Mouse (Mus musculus): Measurements from ENCODE around the gene Fcer1g. TPM values are rescaled to one million over a fixed set of nuclear protein-coding genes. Genes with fewer than 3 reads are reported as not detected.

Gene Fcer1g
- total and polyA plus RNA-seq, 3 experiments, result 0.08 to 0.71 TPM; not detected in 1

- Histone ChIP-seq H3K27me3 (ENCODE audit: insufficient read depth, low read length) (peaks cover 37% of the 10 kb centered on the region), H3K4me3 (ENCODE audit: low read depth, low read length) (no peak overlapping the region), H3K9me3 (replicated peaks) (no peaks in the 10 kb centered on the region), H3K36me3 (replicated peaks) (no peaks in the 10 kb centered on the region), H3K4me1 (ENCODE audit: insufficient read depth, low read depth, low read length) (peaks cover 4% of the 10 kb centered on the region; the same call in 1 of the 2 replicates)
- DNase-seq (ENCODE audit: low spot score) (no peak), ATAC-seq (ENCODE audit: extremely low read depth, insufficient number of reproducible peaks, low FRiP score, poor library complexity, severe bottlenecking) (no peak)
- TF ChIP-seq GATA2 (IDR thresholded peaks at IDR 0.05; ENCODE audit: borderline replicate concordance, low read depth, low read length) (no peak), GATA1 (IDR thresholded peaks at IDR 0.05; ENCODE audit: borderline replicate concordance, low read length) (no peak), CTCF (IDR thresholded peaks at IDR 0.05; ENCODE audit: low read depth, low read length) (no peak), TAL1 (conservative IDR thresholded peaks at IDR 0.05; ENCODE audit: low read depth, low read length) (no peak), POLR2AphosphoS5 (IDR thresholded peaks at IDR 0.05; ENCODE audit: insufficient replicate concordance, low read depth, low read length) (no peak)
These were observed 40.0 kb downstream of the Fcer1g start for GRCm38 (mm10) chr1:171193911-171194830.

DNA sequence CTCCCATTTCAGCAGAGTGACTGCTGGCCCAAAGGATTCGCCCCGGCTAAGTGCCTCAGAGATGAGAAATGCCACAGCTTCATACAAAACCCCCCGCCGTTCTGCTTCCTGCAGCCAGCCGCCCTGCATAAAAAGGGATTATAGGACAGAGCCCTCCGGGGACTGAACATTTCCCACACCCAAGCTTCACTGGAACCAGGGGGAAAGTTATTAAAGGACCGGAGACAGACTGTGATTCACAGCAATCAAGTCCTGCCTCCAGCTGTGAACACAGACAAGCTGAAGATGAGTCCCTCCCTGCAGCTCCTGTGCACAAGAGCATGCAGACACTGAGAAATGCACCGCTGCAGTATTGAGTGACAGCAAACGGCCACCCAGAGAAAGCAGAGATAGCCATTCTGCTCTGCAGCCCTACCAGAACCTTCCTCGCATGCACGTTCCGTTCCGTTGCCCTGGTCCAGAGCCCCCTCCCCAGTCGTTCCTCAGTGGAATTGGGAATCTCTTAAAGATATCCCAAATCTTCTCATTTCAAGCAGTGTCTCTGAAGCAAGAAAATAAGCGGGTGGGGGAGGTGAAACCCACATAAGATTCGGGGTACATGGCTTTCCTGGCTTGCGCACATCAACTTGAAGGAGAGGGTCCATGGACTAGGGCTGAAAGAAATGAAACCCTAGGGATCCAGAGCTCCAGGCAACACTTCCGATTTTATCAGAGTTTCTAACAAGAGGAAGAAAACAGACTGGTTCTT lies 40.9 kb downstream of the Fcer1g start:
- Histone ChIP-seq H3K9me3 (replicated peaks) (no peaks in the 10 kb centered on the region), H3K36me3 (replicated peaks) (no peaks in the 10 kb centered on the region), H3K4me3 (ENCODE audit: low read depth, low read length) (no peak overlapping the region), H3K27me3 (ENCODE audit: insufficient read depth, low read length) (peaks cover 37% of the 10 kb centered on the region), H3K4me1 (ENCODE audit: insufficient read depth, low read depth, low read length) (peaks cover 4% of the 10 kb centered on the region; the same call in 1 of the 2 replicates)
- DNase-seq (ENCODE audit: low spot score), result no peak
- ATAC-seq (ENCODE audit: extremely low read depth, insufficient number of reproducible peaks, low FRiP score, poor library complexity, severe bottlenecking), result no peak
- TF ChIP-seq GATA1 (IDR thresholded peaks at IDR 0.05; ENCODE audit: borderline replicate concordance, low read length) (no peak), GATA2 (IDR thresholded peaks at IDR 0.05; ENCODE audit: borderline replicate concordance, low read depth, low read length) (no peak)

GRCm38 (mm10) chr1:171192283-171192682 lies 41.9 kb downstream of the Fcer1g start:
- H3K4me1 ChIP-seq (ENCODE audit: insufficient read depth, low read depth, low read length), result peaks cover 4% of the 10 kb centered on the region; the same call in 1 of the 2 replicates
- H3K4me3 ChIP-seq (ENCODE audit: low read depth, low read length), result no peak overlapping the region
- H3K27me3 ChIP-seq (ENCODE audit: insufficient read depth, low read length), result peaks cover 37% of the 10 kb centered on the region
- H3K36me3 ChIP-seq (replicated peaks), result no peaks in the 10 kb centered on the region
- no peaks in the 10 kb centered on the region for H3K9me3 ChIP-seq (replicated peaks)
- DNase-seq (ENCODE audit: low spot score) (no peak), ATAC-seq (ENCODE audit: extremely low read depth, insufficient number of reproducible peaks, low FRiP score, poor library complexity, severe bottlenecking) (no peak)
- TF ChIP-seq CTCF (IDR thresholded peaks at IDR 0.05; ENCODE audit: low read depth, low read length), result no peak
- TF ChIP-seq GATA2 (IDR thresholded peaks at IDR 0.05; ENCODE audit: borderline replicate concordance, low read depth, low read length), result no peak
- TF ChIP-seq TAL1 (conservative IDR thresholded peaks at IDR 0.05; ENCODE audit: low read depth, low read length), result no peak
- no peak for TF ChIP-seq GATA1 (IDR thresholded peaks at IDR 0.05; ENCODE audit: borderline replicate concordance, low read length)
- TF ChIP-seq POLR2AphosphoS5 (IDR thresholded peaks at IDR 0.05; ENCODE audit: insufficient replicate concordance, low read depth, low read length), result no peak

DNA sequence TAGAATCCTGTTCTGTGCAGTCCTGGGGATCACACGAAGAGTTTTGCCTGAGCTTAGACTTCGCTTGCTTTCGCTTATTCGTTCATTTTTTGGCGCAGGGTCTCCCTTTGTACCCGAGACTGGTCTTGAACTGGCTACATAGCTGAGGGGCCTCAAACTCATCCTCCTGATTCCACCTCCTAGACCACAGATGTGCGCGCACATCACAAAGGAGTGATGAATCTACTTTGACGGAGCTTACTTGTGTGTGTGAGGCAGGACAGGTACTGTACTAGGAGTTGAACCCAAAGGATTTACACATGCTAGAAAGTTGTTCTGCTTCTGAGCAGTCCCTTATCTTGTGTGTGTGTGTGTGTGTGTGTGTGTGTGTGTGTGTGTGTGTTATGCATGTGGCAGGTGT lies 43.3 kb downstream of the Fcer1g start:
- no peak for ATAC-seq (ENCODE audit: extremely low read depth, insufficient number of reproducible peaks, low FRiP score, poor library complexity, severe bottlenecking)
- Histone ChIP-seq H3K27me3 (ENCODE audit: insufficient read depth, low read length) (peaks cover 33% of the 10 kb centered on the region), H3K9me3 (replicated peaks) (no peaks in the 10 kb centered on the region), H3K36me3 (replicated peaks) (no peaks in the 10 kb centered on the region), H3K4me3 (ENCODE audit: low read depth, low read length) (no peak overlapping the region), H3K4me1 (ENCODE audit: insufficient read depth, low read depth, low read length) (peaks cover under 1% of the 10 kb centered on the region; the same call in 1 of the 2 replicates)
- no peak for DNase-seq (ENCODE audit: low spot score)
- TF ChIP-seq GATA2 (IDR thresholded peaks at IDR 0.05; ENCODE audit: borderline replicate concordance, low read depth, low read length) (no peak), TAL1 (conservative IDR thresholded peaks at IDR 0.05; ENCODE audit: low read depth, low read length) (no peak), GATA1 (IDR thresholded peaks at IDR 0.05; ENCODE audit: borderline replicate concordance, low read length) (no peak), CTCF (IDR thresholded peaks at IDR 0.05; ENCODE audit: low read depth, low read length) (no peak), POLR2AphosphoS5 (IDR thresholded peaks at IDR 0.05; ENCODE audit: insufficient replicate concordance, low read depth, low read length) (no peak)

DNA sequence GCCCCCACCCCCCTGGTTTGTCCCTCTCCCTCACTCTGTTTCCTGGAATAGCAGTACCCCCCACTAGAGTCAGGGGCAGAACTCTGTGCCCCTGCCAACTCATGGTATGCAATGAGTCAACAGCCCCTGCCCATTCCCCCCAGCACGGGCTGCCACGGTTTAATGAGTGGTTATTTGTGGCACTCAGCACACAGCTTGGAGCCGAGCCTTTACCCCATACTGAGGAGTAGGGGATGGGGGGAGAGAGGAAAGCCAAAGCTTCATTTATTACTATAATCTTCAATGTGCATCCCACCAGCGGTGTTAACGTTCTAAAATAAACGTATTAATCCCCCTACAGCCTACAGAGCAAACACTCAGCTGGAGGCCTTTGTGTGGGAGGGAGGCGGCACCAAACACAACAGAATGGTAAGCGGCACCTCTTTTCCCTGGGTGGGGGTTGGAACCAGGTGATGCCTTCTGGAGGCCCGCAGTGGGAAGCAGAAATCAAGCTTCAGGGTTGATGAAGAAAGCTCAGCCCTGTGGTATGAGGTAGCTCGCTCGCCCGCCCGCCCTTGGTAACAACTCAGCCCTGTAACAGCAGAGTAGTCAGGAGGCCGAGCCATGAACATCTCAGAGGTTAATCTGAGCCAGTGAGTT lies 44.6 kb downstream of the Fcer1g start:
- Histone ChIP-seq H3K4me3 (ENCODE audit: low read depth, low read length) (no peak overlapping the region), H3K4me1 (ENCODE audit: insufficient read depth, low read depth, low read length) (no peaks in the 10 kb centered on the region), H3K36me3 (replicated peaks) (no peaks in the 10 kb centered on the region), H3K9me3 (replicated peaks) (no peaks in the 10 kb centered on the region), H3K27me3 (ENCODE audit: insufficient read depth, low read length) (peaks cover 31% of the 10 kb centered on the region)
- no peak for ATAC-seq (ENCODE audit: extremely low read depth, insufficient number of reproducible peaks, low FRiP score, poor library complexity, severe bottlenecking)
- DNase-seq (ENCODE audit: low spot score), result no peak
- no peak for TF ChIP-seq GATA1 (IDR thresholded peaks at IDR 0.05; ENCODE audit: borderline replicate concordance, low read length)
- TF ChIP-seq CTCF (IDR thresholded peaks at IDR 0.05; ENCODE audit: low read depth, low read length), result no peak
- TF ChIP-seq GATA2 (IDR thresholded peaks at IDR 0.05; ENCODE audit: borderline replicate concordance, low read depth, low read length), result no peak
- no peak for TF ChIP-seq TAL1 (conservative IDR thresholded peaks at IDR 0.05; ENCODE audit: low read depth, low read length)
- TF ChIP-seq POLR2AphosphoS5 (IDR thresholded peaks at IDR 0.05; ENCODE audit: insufficient replicate concordance, low read depth, low read length), result no peak

DNA sequence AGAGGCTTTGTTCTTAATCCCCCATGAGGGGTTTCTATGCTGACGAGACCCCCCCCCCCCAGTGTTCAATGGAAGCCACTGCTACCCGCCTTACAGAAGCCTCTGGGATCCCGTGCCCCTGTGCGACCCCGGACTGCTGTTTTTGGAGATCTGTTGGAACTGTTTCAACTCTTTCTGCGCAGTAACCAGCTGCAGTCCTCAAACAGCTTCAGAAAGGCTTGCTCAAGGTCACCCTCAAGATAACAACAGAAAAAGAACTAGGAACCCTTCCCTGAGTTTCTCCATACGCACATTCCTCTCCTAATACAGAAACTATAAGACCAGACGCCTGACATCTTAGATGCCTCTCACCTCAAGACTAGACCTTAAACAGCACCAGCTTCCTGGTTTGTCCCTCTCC lies 45.1 kb downstream of the Fcer1g start:
- no peaks in the 10 kb centered on the region for H3K9me3 ChIP-seq (replicated peaks)
- ATAC-seq (ENCODE audit: extremely low read depth, insufficient number of reproducible peaks, low FRiP score, poor library complexity, severe bottlenecking), result no peak
- H3K27me3 ChIP-seq (ENCODE audit: insufficient read depth, low read length), result peaks cover 26% of the 10 kb centered on the region
- no peak overlapping the region for H3K4me3 ChIP-seq (ENCODE audit: low read depth, low read length)
- no peaks in the 10 kb centered on the region for H3K36me3 ChIP-seq (replicated peaks)
- TF ChIP-seq TAL1 (conservative IDR thresholded peaks at IDR 0.05; ENCODE audit: low read depth, low read length), result no peak
- TF ChIP-seq GATA2 (IDR thresholded peaks at IDR 0.05; ENCODE audit: borderline replicate concordance, low read depth, low read length), result no peak
- no peak for TF ChIP-seq POLR2AphosphoS5 (IDR thresholded peaks at IDR 0.05; ENCODE audit: insufficient replicate concordance, low read depth, low read length)
- TF ChIP-seq GATA1 (IDR thresholded peaks at IDR 0.05; ENCODE audit: borderline replicate concordance, low read length), result no peak
- no peak for TF ChIP-seq CTCF (IDR thresholded peaks at IDR 0.05; ENCODE audit: low read depth, low read length)
- no peak for DNase-seq (ENCODE audit: low spot score)
- H3K4me1 ChIP-seq (ENCODE audit: insufficient read depth, low read depth, low read length), result no peaks in the 10 kb centered on the region

All from G1E (cell line).